Mouse (Mus musculus) thymus, adult 2 months (tissue): ENCODE data around the gene Dusp21.

Experiments
- CTCF ChIP-seq: fragments of 200-500 bp; IDR thresholded peaks from 2 replicates; pipeline ENCODE4 v1.5.1; 2012; ENCODE audit warnings: mild to moderate bottlenecking, control low read depth, low read length, moderate library complexity, borderline replicate concordance; ENCODE audit not compliant: control insufficient read depth, poor library complexity, insufficient read depth; ENCODE audit errors: extremely low read depth
- POLR2A ChIP-seq: fragments of 200-500 bp; IDR thresholded peaks from 2 replicates; pipeline ENCODE4 v1.6.1; 2012; ENCODE audit warnings: mild to moderate bottlenecking, low read length, control low read depth, moderate library complexity; ENCODE audit not compliant: control insufficient read depth, poor library complexity, insufficient read depth; ENCODE audit errors: extremely low read depth

GRCm38 (mm10) chrX:18174831-18175230 lies 29.2 kb downstream of the Dusp21 start:
- no peak for TF ChIP-seq POLR2A
- TF ChIP-seq CTCF = no peak
